Mouse (Mus musculus) hindbrain, embryonic 10.5 days (tissue): ENCODE results near the gene Upf2. TPM values are rescaled to one million over a fixed set of nuclear protein-coding genes. Genes with fewer than 3 reads are reported as not detected.

Experiments used
- DNase-seq: peaks from one replicate; pipeline ENCODE4 v3.0.0-alpha.2; 2017; ENCODE audit warnings: low spot score
- H3K27ac ChIP-seq: fragments of 300-500 bp; sonication (generic); 2 replicates; pipeline ENCODE4 v1.5.1; 2016; ENCODE audit warnings: mild to moderate bottlenecking, moderate library complexity
- H3K27me3 ChIP-seq: fragments of 300-500 bp; sonication (generic); 2 replicates; pipeline ENCODE4 v1.6.1; 2016; ENCODE audit warnings: mild to moderate bottlenecking; ENCODE audit not compliant: poor library complexity, insufficient read depth, severe bottlenecking
- H3K36me3 ChIP-seq: fragments of 300-500 bp; sonication (generic); 2 replicates; pipeline ENCODE4 v1.6.1; 2016; ENCODE audit warnings: mild to moderate bottlenecking, moderate library complexity
- H3K4me1 ChIP-seq: fragments of 300-500 bp; sonication (generic); replicated peaks from 2 replicates; pipeline ENCODE4 v1.6.1; 2016; ENCODE audit warnings: mild to moderate bottlenecking
- H3K4me3 ChIP-seq: fragments of 300-500 bp; sonication (generic); 2 replicates; pipeline ENCODE4 v1.5.1; 2016; ENCODE audit warnings: mild to moderate bottlenecking, moderate library complexity
- H3K9me3 ChIP-seq: fragments of 300-500 bp; sonication (generic); 2 replicates; pipeline ENCODE4 v1.6.1; 2016; ENCODE audit warnings: mild to moderate bottlenecking, moderate library complexity
- WGBS: fragments of 180-500 bp; shearing (Covaris S2); methylation state at CpG from one replicate; pipeline ENCODE4 v1.1.7; 2016; 5-methylcytosine and 5-hydroxymethylcytosine counted together
- polyA plus RNA-seq: library from polyadenylated mRNA; unstranded; fragments of >200 nt; fragmentation: Nextera tagmentation; extraction: Ambion mirVana; gene quantifications from 2 replicates; pipeline ENCODE4 v1.2.1, GENCODE M21; 2016

Upf2 gene
- polyA plus RNA-seq: 6.9 and 9.0 TPM in 2 replicates

DNA sequence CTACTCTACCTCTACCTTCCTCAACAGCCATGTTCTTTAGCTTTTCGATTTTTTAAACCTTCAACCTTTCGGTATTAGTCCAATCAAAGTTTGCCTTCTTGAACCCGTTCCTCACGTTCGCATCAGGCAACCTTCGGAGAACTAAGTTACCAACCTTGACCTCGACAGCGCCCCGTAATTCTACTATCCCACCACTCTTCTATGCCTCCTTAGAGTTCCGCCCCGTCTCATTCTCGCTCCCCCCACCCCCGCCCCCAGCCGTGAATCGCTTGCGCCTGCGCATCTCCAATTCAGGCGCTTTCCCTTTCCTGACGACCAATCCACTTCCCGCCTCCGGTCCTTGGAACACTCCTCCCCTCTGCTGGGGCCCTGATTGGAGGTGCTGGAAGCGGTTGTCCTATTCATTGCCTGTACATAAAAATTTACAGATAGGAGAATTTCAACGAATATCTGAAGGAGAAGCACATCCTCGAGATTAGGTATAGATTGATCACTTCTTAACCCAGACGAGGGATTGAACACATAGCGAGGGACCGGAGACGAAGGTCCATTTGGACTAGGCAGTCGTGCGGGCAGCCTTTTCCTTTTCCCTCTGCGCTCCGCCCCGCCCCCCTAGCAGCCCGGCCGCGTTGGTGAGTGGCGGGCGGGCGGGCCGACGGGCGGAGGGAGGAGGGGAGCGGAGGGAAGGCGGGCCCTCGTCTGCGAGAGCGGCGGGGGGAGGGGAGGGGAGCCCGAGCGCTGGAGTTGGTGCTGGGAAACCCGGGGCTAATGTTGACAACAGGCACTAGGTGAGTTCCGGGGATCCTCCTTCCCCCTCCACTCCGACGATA lies at the start of gene Upf2:
Gene Upf2, plus strand, starts transcription at position 704 of the 830 bp plus-strand sequence.
- H3K4me1 ChIP-seq: peaks cover 12% of the 10 kb centered on the region
- H3K9me3 ChIP-seq: no peaks in the 10 kb centered on the region
- H3K4me3 ChIP-seq: peak within 1 kb of the TSS; percentile 99
- peak within 1 kb of the TSS; percentile 97 for H3K27ac ChIP-seq
- WGBS: under 1% methylated on average over 54 of the region's 54 CpGs
- peak; percentile 93 for DNase-seq
- H3K36me3 ChIP-seq: no peaks in the 10 kb centered on the region
- no peaks in the 10 kb centered on the region for H3K27me3 ChIP-seq

DNA sequence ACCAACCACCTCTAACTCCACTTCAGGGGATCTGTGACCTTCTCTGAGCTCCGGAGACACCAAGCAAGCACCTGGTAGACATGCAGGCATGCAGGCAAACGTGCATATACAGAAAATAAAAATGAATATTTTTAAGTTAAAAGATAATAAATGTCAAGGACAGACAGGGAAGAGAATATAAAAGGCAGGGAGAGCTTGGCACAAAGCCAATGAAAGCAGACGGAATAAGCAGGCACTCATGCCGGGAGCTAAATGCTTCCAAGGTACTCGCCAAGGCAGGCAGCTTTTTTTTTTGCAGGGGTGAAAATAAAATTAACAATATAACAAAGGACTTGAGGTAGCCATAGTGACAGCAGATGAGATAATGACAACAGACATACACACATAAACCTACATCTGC lies 45.2 kb upstream of the Upf2 start:
- 80% methylated on average over 5 of the region's 5 CpGs for WGBS
- Histone ChIP-seq H3K9me3 (no peaks in the 10 kb centered on the region), H3K27me3 (no peaks in the 10 kb centered on the region), H3K4me1 (no peaks in the 10 kb centered on the region), H3K36me3 (peaks cover 16% of the 10 kb centered on the region; the same call in 1 of the 2 replicates), H3K4me3 (no peak overlapping the region), H3K27ac (no peak overlapping the region)
- DNase-seq: no peak

DNA sequence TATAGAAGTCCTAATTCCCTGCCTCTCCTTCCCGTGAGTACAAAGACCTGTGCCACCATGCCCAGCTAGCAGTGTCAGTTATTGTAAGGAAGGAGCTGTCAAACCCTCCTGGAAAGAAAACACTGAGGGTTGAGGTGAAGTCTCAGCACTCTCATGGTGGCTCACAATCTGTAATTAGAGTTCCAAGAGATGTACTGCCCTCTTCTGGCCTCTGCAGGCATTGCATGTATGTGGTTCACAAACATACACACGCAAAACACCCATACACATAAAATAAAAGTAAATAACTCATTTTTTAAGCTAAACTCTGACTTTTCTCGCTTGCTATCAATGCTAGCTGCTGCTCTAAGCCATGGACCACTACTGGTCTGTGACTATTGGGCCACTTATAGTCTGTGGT lies 44.6 kb upstream of the Upf2 start:
- no peaks in the 10 kb centered on the region for H3K9me3 ChIP-seq
- H3K4me1 ChIP-seq: no peaks in the 10 kb centered on the region
- H3K27ac ChIP-seq: no peak overlapping the region
- H3K4me3 ChIP-seq: no peak overlapping the region
- 46% methylated on average over 3 of the region's 3 CpGs for whole genome bisulfite sequencing
- peak; percentile 64 for DNase-seq
- no peaks in the 10 kb centered on the region for H3K27me3 ChIP-seq
- H3K36me3 ChIP-seq: peaks cover 15% of the 10 kb centered on the region; the same call in 1 of the 2 replicates

DNA sequence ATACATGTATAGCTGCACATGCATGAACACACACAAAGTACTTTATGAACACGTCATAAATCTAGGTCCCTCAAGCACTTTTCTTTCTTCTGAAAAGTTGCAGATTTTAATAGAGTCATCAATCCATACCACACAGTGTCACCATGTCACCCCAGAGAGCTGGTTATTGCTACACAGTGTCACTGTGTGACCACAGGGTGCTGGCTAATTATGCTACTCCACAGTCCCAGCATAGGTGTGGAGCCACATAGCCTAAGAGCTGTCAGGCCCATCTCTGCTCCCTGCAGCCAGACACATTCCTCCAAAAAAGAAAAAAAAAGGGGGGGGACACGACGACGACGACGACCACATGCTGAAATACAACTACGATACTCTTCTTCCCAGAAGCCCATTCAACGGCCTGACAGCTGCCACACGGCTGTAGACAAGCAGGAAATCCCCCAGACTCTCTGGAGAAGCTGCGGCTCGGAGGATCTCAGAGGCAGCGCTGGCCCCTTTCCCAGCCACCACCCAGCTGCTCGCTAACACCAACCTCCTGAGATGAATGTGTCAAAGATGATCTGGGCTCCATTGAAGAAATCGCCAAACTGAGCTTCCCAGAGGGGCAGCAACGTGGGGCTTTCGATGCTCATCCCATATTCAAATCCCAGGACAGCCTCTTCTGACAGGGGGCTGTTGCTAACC lies 39.8 kb upstream of the Upf2 start:
- WGBS: 72% methylated on average over 16 of the region's 16 CpGs
- Histone ChIP-seq H3K4me1 (no peaks in the 10 kb centered on the region), H3K4me3 (no peak overlapping the region), H3K27ac (no peak overlapping the region), H3K36me3 (peaks cover 10% of the 10 kb centered on the region), H3K27me3 (no peaks in the 10 kb centered on the region), H3K9me3 (no peaks in the 10 kb centered on the region)
- DNase-seq: no peak

DNA sequence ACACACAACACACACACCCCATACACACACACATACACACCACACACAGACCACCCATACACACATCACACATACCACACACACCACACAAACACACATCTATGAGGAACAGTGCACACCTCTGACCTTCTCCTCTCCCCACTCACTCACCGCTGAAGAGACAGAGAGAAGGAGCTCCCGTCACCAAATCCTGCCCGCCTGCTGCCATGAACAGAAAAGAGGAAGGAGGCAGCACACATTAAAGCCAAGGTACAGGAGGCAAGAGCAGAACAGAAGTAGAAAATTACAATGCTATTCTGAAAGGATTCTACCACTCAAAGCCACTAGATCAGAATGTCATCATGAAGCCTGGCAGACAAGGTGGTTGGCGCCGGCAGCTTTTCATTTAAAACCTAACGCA lies 28.4 kb upstream of the Upf2 start:
- DNase-seq: no peak
- no peaks in the 10 kb centered on the region for H3K9me3 ChIP-seq
- H3K27me3 ChIP-seq: no peaks in the 10 kb centered on the region
- H3K4me1 ChIP-seq: no peaks in the 10 kb centered on the region
- peaks cover 30% of the 10 kb centered on the region for H3K36me3 ChIP-seq
- no peak overlapping the region for H3K27ac ChIP-seq
- no peak overlapping the region for H3K4me3 ChIP-seq
- WGBS: 88% methylated on average over 6 of the region's 6 CpGs

DNA sequence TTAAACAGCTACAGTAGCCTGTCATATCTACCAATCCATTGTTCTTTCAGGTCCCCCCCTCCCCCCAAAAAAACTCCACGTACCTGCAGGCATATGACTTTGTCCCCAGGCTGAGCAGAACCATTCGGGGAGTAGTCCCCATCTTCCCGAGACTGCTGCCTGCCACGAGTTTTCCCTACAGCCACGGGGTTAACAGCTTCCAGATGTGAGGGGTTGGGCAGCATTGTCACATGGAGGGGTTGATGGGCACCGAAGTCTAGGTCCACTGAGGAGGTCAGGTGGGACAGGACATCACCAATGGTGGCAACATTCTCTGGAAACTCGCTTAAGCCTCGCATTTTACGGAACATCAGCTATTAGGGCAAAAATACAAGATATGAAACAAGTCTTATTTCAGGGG lies 27.5 kb upstream of the Upf2 start:
- Histone ChIP-seq H3K27me3 (no peaks in the 10 kb centered on the region), H3K4me3 (no peak overlapping the region), H3K4me1 (no peaks in the 10 kb centered on the region), H3K27ac (no peak overlapping the region), H3K9me3 (no peaks in the 10 kb centered on the region), H3K36me3 (peaks cover 36% of the 10 kb centered on the region)
- WGBS: 73% methylated on average over 9 of the region's 9 CpGs
- DNase-seq: peak; percentile 23

DNA sequence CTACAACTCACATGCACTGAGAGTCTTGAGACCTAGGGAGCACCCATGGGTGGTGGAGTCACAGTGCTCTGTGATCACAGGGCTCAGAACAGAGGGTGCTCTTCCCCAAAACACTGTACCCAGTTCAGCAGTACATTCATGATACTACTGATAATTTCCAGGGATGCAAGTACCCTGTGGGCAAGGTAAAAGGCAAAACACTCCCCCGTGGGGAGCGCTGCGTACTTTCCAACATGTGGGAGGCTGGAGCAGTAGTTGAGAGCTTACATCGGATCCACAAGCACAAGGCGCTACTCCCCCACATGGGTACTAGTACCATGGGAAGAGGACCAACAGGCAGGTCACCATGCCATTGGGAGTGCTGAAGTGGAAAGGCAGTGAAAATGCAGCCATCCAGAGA lies 23.8 kb upstream of the Upf2 start:
- Histone ChIP-seq H3K9me3 (no peaks in the 10 kb centered on the region), H3K4me3 (no peak overlapping the region), H3K4me1 (no peaks in the 10 kb centered on the region), H3K36me3 (peaks cover 33% of the 10 kb centered on the region), H3K27ac (no peak overlapping the region), H3K27me3 (no peaks in the 10 kb centered on the region)
- 95% methylated on average over 5 of the region's 5 CpGs for WGBS
- no peak for DNase-seq

DNA sequence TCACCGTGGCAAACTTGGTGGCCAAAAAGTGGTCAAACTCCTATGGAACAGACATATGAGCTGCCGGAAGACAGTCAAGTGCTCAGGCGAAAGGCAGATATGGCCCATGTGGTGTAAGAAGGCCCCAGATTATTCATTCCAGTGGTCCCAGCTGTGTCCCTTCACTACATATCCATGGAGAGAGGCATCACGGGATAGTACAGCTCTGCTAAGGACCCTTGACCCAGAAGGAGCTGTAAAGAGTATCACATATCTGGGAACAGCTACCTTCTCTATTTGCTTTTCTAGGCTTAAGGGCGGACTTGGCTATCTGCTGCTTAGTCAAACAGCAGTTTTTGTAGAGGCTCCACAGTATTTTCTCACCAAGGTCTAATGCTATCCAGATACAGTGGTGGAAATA lies 21.5 kb upstream of the Upf2 start:
- H3K9me3 ChIP-seq: no peaks in the 10 kb centered on the region
- no peak overlapping the region for H3K27ac ChIP-seq
- H3K36me3 ChIP-seq: peaks cover 33% of the 10 kb centered on the region
- DNase-seq: no peak
- H3K27me3 ChIP-seq: no peaks in the 10 kb centered on the region
- H3K4me1 ChIP-seq: no peaks in the 10 kb centered on the region
- H3K4me3 ChIP-seq: no peak overlapping the region
- 90% methylated on average over 5 of the region's 5 CpGs for WGBS

DNA sequence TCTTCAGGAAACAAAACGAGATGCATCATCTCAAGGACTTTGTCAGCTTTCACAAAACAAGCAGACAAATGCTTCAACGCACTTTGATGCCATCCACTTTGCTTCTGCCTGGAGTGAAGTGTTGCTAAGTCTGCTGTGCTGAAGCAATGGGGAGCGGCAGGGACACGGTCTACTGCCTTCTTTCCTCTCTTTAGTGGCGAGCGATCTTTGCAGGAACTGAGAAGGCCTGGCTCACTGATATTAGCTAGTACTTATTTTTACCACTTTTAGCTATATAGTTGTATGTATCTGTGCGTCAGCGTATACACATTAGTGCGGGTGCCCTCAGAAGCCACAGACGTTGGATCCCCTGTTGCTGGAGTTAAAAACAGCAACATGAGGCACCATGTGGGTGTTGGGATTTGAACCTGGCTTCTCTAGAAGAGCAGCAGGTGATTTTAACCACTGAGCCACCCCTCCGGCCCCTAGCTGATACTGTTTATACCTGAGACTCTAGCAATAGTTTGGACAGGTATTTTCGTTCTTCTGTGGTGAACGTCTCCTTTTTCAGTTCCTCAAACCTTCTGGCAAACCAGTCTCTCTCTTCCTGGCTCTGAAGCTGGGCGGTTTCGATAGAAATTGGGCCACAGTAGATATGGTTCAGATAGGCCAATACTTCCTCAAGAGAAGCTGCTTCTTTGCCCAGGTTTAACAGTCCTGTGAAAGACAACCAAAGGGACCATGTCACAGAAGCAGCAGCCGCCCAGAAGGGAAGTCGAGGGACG lies 20.8 kb upstream of the Upf2 start:
- Histone ChIP-seq H3K9me3 (no peaks in the 10 kb centered on the region), H3K27ac (no peak overlapping the region), H3K4me1 (no peaks in the 10 kb centered on the region), H3K4me3 (no peak overlapping the region), H3K36me3 (peaks cover 33% of the 10 kb centered on the region), H3K27me3 (no peaks in the 10 kb centered on the region)
- WGBS: 90% methylated on average over 18 of the region's 18 CpGs
- DNase-seq: no peak

DNA sequence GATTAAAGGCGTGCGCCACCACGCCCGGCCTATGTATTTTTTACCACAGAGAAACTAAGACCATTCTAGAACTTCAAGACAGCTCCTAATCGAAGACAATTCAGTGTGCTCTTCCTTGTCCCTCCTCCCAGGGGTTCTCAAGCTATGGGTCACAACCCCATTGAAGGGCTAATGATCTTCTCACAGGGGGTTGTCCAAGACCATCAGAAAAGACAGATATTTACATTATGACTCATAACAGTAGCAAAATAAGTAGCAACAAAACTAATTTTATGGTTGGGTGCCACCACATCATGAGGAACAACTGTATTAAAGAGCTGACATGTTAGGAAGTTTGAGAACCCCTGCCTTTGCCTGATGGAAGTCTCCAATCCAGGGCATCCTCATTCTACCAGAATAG lies 19.3 kb upstream of the Upf2 start:
- no peaks in the 10 kb centered on the region for H3K9me3 ChIP-seq
- H3K27ac ChIP-seq: no peak overlapping the region
- peaks cover 33% of the 10 kb centered on the region for H3K36me3 ChIP-seq
- no peaks in the 10 kb centered on the region for H3K4me1 ChIP-seq
- 92% methylated on average over 5 of the region's 5 CpGs for WGBS
- no peaks in the 10 kb centered on the region for H3K27me3 ChIP-seq
- no peak overlapping the region for H3K4me3 ChIP-seq
- no peak for DNase-seq

DNA sequence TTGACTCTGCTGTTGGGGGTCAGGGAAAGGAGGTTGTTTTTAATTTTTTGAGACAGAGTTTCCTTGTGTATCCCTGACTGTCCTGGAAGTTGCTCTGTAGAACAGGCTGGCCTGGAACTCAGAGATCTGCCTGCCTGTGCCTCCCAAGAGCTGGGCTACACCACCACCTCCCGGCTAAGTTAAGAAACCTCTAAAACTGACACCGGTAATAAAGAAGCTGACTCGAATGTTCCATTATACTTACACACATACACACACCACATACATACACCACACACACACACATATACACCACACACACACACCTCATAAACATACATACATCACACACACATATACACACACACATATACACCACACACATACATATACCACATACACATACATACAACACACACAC lies 16.3 kb upstream of the Upf2 start:
- no peak for DNase-seq
- WGBS: 93% methylated on average over 3 of the region's 3 CpGs
- H3K36me3 ChIP-seq: peaks cover 8% of the 10 kb centered on the region

DNA sequence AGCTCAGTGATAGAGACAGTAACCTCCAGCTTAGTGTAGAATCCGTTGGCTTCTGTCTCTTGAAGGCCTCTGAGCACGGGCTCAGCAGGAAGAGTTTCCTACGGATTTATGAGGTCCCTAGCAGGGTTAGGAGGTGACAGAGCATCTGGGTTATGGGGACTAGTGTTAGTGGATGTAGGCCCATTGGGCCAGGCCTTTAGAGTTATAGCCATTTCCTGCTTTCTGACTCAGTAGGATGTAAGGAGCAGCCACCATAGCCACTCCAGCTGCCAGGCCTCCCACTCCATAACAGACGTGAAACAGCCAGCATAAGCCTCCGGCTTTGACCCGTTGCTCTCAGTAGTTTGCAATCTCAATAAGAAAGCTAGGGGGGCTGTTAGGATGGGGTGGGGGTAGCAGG lies 15.2 kb upstream of the Upf2 start:
- H3K9me3 ChIP-seq: no peaks in the 10 kb centered on the region
- no peak for DNase-seq
- 83% methylated on average over 6 of the region's 6 CpGs for WGBS

More for the DNA sequence above, 16.3 kb upstream of the Upf2 start:
- Histone ChIP-seq H3K9me3 (no peaks in the 10 kb centered on the region), H3K27ac (no peak overlapping the region), H3K4me3 (no peak overlapping the region), H3K27me3 (no peaks in the 10 kb centered on the region), H3K4me1 (no peaks in the 10 kb centered on the region)

DNA sequence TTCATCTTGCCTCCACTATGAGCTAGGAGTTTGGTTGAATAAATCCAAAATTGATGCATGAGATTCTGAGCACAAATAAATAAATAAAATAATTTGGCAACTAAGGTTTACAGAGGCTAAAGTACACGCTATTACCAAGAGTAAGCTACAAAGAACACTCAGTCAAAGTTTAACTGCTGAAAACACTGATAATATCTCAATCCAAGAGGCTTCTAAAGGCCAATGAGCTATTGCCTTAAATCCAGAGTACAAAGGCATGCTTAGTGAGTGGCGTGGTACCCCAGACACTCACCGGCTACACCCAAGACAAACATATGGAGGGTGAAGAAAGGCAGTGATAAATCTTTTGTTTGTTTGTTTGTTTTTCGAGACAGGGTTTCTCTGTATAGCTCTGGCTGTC lies 14.7 kb upstream of the Upf2 start:
- no peaks in the 10 kb centered on the region for H3K4me1 ChIP-seq
- no peaks in the 10 kb centered on the region for H3K36me3 ChIP-seq
- no peak for DNase-seq
- H3K27ac ChIP-seq: no peak overlapping the region
- H3K4me3 ChIP-seq: no peak overlapping the region
- no peaks in the 10 kb centered on the region for H3K9me3 ChIP-seq
- 93% methylated on average over 4 of the region's 4 CpGs for WGBS
- H3K27me3 ChIP-seq: no peaks in the 10 kb centered on the region

More for the DNA sequence above, 15.2 kb upstream of the Upf2 start:
- no peaks in the 10 kb centered on the region for H3K36me3 ChIP-seq
- H3K4me3 ChIP-seq: no peak overlapping the region
- no peaks in the 10 kb centered on the region for H3K4me1 ChIP-seq
- H3K27ac ChIP-seq: no peak overlapping the region
- no peaks in the 10 kb centered on the region for H3K27me3 ChIP-seq
